Mouse (Mus musculus) hematopoietic stem cell, adult 5-6 weeks (primary cell): ENCODE data around the gene Usmg5. TPM values are rescaled to one million over a fixed set of nuclear protein-coding genes. Genes with fewer than 3 reads are reported as not detected.
A peak's percentile ranks its signal among the peaks of the same experiment; 100 is the strongest.
"Not testable (repeated sequence)": the region's sequence is repeated elsewhere in the genome, so short reads cannot be mapped to it uniquely, and the experiment has no call there.

Experiments used
- ATAC-seq, 2 experiments: fragments of 125-278 bp in 1 of 2; replicated peaks in 1 of 2; 2 replicates each; pipeline ENCODE4 v1.8.0; 2016 to 2017; ENCODE audit warnings: inconsistent platforms in 2 of 2, mild to moderate bottlenecking in 2 of 2, moderate number of reproducible peaks in 2 of 2, low read depth in 1 of 2, moderate TSS enrichment in 1 of 2; ENCODE audit not compliant: low FRiP score in 2 of 2, poor library complexity in 2 of 2, severe bottlenecking in 2 of 2, insufficient read depth in 1 of 2, low TSS enrichment in 1 of 2
- total RNA-seq: library from RNA; stranded (forward); fragments of 172-1452, 232-1000 nt; gene quantifications from 2 replicates; pipeline ENCODE4 v1.2.3, GENCODE M21; 2017

Gene Usmg5
- total RNA-seq, result 376 and 413 TPM in 2 replicates

DNA sequence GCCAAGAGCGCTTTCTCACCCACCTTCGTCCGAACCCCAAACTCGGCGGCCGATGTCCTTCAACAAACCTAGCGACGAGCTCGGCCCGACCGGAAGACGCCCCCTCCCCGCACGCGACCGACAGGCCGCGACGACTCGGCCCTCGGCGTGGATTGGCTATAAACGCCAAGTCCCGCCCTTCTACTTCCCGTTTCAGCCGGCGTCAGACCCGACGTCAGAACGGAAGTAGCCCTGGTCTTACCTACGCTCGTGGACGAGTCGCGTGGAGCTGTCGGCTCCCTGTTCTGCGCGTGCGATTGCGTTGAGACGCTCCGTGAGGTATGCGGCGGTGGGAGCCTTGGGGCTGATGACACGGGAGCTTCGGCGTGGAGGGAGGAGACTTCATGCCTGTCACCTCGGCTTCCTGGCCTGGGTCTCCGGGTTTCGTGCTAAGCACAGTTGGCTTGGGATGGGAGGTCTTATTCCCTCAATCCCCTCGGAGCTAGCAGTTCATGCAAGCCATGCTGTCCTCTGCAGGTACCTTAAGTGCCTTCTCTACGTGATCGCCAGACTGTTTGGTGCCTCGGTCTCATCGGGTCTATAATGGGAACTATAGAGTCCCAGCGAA lies at the start of gene Usmg5, which contains the start of gene Pdcd11:
Usmg5 (minus strand) TSS at position 98 of the 607 bp plus-strand sequence.
Pdcd11 (plus strand) TSS at position 219 of the 607 bp plus-strand sequence.
- peak; percentile 99 for ATAC-seq

GRCm38 (mm10) chr19:47139611-47140010 lies 49.2 kb upstream of the Usmg5 start:
- ATAC-seq, result not testable (repeated sequence)

DNA sequence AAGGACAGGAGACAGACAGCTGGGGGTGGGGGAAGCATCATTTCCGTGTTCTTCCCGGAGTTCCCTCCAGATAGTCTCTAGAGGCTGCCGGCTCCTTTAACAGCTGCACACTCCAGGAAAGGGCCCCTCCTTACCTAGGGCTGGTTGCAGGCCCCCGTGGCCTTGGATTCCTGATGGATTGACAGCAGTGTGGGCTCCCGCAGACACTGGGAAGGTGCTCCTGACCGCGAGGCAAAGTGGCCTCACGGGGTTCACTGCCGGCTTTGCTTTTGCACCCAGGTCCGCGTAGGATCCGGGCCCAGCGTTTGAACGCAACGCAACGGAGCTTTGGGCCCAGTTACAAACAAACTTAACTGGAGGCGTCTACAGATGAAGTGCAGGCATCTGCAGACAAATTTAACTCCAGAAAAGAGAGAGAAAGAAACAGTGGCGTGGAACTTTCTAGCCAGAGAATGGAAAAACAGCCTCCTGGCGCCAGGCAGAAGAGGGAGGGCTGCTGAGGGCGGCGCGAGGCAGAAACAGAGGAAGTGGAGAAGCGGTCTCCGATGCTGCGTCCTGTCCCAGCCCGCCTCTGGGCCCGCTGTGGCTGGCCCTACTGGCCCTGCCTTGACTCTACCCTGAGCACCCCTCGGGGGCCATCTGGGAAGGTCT lies 47.4 kb upstream of the Usmg5 start, which contains the start of gene Calhm2:
Calhm2 (minus strand) TSS at position 524 of the 651 bp plus-strand sequence.
- ATAC-seq, result peak; percentile 72 to 78

- peak; percentile 12 to 50; a peak in 3 of 4 replicates for ATAC-seq
These were observed 46.7 kb upstream of the Usmg5 start for GRCm38 (mm10) chr19:47137051-47137581.

- no peak for ATAC-seq
These were observed 45.7 kb upstream of the Usmg5 start for GRCm38 (mm10) chr19:47136170-47136569.

GRCm38 (mm10) chr19:47135568-47135967 lies 45.1 kb upstream of the Usmg5 start:
- ATAC-seq, result no peak

DNA sequence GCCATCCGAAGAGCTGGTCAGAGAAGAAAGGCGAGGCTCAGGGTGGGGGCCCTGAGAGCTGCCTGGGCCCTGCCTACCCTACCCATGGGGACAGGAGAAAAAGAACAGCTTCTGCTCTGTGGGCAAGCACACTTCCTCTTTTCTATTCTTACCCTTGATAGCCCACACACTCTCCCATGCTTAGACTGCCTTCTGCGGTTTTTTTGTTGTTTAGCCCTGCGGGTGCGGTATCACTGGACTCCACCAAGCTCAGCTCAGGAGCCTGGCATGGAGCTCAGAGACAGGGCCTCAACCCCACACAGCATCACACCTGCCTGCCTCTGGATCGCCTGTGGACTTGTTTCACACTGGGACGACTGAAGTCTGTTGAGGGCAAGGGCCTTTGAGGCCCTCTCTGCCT lies 42.7 kb upstream of the Usmg5 start:
- ATAC-seq, result peak; percentile 80 to 83

- ATAC-seq, result no peak
These were observed 40.2 kb upstream of the Usmg5 start for GRCm38 (mm10) chr19:47130551-47131125.

GRCm38 (mm10) chr19:47128835-47129234 lies 38.4 kb upstream of the Usmg5 start:
- ATAC-seq, result no peak

DNA sequence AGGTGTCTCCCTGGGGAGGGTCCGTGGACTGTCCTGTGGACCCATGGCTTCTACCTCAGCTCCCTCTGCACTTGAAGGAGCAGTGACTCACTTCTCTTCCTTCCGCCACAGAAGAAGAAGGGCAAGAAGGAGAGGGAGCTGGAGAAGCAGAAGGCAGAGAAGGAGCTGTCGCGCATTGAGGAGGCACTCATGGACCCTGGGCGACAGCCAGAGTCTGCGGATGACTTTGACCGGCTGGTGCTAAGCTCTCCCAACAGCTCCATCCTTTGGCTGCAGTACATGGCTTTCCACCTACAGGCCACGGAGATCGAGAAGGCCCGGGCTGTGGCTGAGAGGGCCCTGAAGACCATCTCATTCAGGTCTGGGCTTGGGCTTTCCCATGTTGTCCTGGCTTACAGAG lies 37.7 kb upstream of the Usmg5 start:
- no peak for ATAC-seq

DNA sequence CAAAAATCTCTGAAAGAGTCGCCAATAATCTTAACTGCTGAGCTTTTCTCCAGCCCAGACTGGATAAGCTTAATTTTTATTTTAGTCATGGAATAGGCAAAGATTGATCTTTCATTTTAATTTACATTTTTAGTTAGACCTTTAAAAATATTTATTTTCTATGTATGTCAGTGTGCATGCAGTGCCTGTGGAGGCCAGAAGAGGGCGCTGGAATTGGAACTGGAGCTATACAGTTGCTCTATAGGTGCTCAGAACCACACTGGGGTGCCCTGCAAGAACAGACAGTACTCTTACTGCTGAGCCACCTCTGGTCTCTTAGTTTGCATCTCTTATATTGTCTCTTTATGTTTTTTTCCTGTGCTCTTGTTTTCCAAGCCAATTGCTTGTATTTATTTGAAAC lies 32.4 kb upstream of the Usmg5 start:
- no peak for ATAC-seq

- ATAC-seq, result peak; percentile 54 to 60; a peak in 3 of 4 replicates
These were observed 30.6 kb upstream of the Usmg5 start for GRCm38 (mm10) chr19:47121054-47121453.

GRCm38 (mm10) chr19:47118634-47119033 lies 28.2 kb upstream of the Usmg5 start:
- ATAC-seq, result no peak

GRCm38 (mm10) chr19:47104641-47105271 lies 14.3 kb upstream of the Usmg5 start:
- ATAC-seq, result no peak

DNA sequence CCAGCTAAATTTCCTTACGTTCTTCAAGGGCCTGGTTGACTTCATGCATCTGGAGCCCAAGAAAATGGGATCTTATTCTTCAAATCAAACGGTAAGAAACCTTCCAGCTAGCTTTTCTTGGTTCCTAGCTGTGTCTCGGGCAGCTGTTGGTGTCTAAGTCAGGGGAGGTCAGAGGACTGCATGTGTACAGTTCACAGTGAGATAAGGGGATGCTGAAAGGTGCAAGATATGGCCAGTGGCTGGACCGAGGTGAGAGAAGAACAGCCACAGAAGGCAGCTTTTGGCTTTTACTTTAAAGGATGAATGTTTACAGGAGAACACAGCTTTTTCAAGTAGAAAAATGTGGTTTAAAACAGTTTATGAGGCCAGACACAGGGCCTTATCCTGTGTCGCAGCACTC lies 10.6 kb upstream of the Usmg5 start:
- ATAC-seq, result no peak

GRCm38 (mm10) chr19:47089718-47090525 lies 525 bp downstream of the Usmg5 start:
- peak; percentile 23 to 31; a peak in 2 of 4 replicates for ATAC-seq

DNA sequence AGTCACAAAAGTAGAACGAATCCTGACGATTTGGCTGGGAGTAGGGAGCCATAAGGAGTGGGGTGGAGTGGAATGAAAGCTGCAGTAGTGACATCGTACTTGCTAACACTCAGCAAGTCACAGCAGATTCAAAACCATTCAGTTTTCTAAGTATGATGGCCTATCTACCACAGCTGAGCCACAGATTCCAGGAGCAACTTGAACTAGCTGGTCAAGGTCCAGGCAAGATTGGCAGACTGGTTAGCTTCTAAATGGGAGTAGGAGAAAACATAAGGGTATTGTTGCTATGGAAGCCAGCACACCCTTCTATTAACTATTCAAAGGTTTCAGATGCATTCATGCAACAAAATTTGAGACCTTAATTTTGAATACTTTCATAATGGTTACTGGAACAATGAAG lies 2.2 kb downstream of the Usmg5 start:
- no peak for ATAC-seq
